Mouse (Mus musculus) MEL (cell line): Measurements from ENCODE around the gene Prkcg. TPM values are rescaled to one million over a fixed set of nuclear protein-coding genes. Genes with fewer than 3 reads are reported as not detected.

Experiments used
- DNase-seq: peaks from one replicate; pipeline ENCODE4 v3.0.0; 2011; ENCODE audit warnings: low read depth, low spot score
- H3K27ac ChIP-seq: 2 replicates; pipeline ENCODE4 v1.5.1; 2012; ENCODE audit warnings: low read depth, mild to moderate bottlenecking, control low read depth, low read length, moderate library complexity; ENCODE audit not compliant: control insufficient read depth
- H3K27me3 ChIP-seq, 2 experiments: fragments of 150-350 bp in 1 of 2; sonication (generic) in 1 of 2; 2 replicates each; pipeline ENCODE4 v1.6.1; 2012; ENCODE audit warnings: low read length in 2 of 2, mild to moderate bottlenecking in 2 of 2, improper control_type of control experiment in 1 of 2, moderate library complexity in 1 of 2; ENCODE audit not compliant: insufficient read depth in 2 of 2, control insufficient read depth in 1 of 2
- H3K36me3 ChIP-seq, 2 experiments: 2 replicates each; pipeline ENCODE4 v1.6.1; 2012 to 2014; ENCODE audit warnings: low read length in 2 of 2, improper control_type of control experiment in 1 of 2, inconsistent platforms in 1 of 2, mild to moderate bottlenecking in 1 of 2; ENCODE audit not compliant: insufficient read depth in 2 of 2, control insufficient read depth in 1 of 2
- H3K4me1 ChIP-seq, 2 experiments: fragments of 150-350 bp in 1 of 2; sonication (generic) in 1 of 2; 2 replicates each; pipeline ENCODE4 v1.6.1; 2012; ENCODE audit warnings: low read length in 2 of 2, improper control_type of control experiment in 1 of 2, mild to moderate bottlenecking in 1 of 2; ENCODE audit not compliant: insufficient read depth in 2 of 2, control insufficient read depth in 1 of 2
- H3K4me3 ChIP-seq, 2 experiments: fragments of 150-350 bp in 1 of 2; sonication (generic) in 1 of 2; 2 replicates each; pipeline ENCODE4 v1.5.1; 2012; ENCODE audit warnings: low read depth in 2 of 2, low read length in 2 of 2, mild to moderate bottlenecking in 2 of 2, moderate library complexity in 2 of 2, control low read depth in 1 of 2, improper control_type of control experiment in 1 of 2; ENCODE audit not compliant: control insufficient read depth in 1 of 2, insufficient read depth in 1 of 2
- H3K79me2 ChIP-seq: 2 replicates; pipeline ENCODE4 v1.6.1; 2012; ENCODE audit warnings: mild to moderate bottlenecking, low read length, moderate library complexity; ENCODE audit not compliant: control insufficient read depth, poor library complexity, insufficient read depth
- H3K9ac ChIP-seq: 2 replicates; pipeline ENCODE4 v1.6.1; 2012; ENCODE audit warnings: low read depth, mild to moderate bottlenecking, control low read depth, low read length, moderate library complexity; ENCODE audit not compliant: control insufficient read depth, poor library complexity, severe bottlenecking
- H3K9me3 ChIP-seq: fragments of 150-350 bp; sonication (generic); replicated peaks from 2 replicates; pipeline ENCODE4 v1.6.1; 2012; ENCODE audit warnings: mild to moderate bottlenecking, low read length, improper control_type of control experiment, moderate library complexity; ENCODE audit not compliant: insufficient read depth
- BHLHE40 ChIP-seq: IDR thresholded peaks from 2 replicates; pipeline ENCODE4 v1.6.1; 2012; ENCODE audit warnings: low read depth, mild to moderate bottlenecking, inconsistent platforms, low read length, improper control_type of control experiment, borderline replicate concordance
- CHD1 ChIP-seq: IDR thresholded peaks from 2 replicates; pipeline ENCODE4 v1.6.1; 2012; ENCODE audit warnings: low read depth, mild to moderate bottlenecking, inconsistent platforms, low read length, improper control_type of control experiment
- CHD2 ChIP-seq: IDR thresholded peaks from 2 replicates; pipeline ENCODE4 v1.6.1; 2011; ENCODE audit warnings: low read length, improper control_type of control experiment
- CTCF ChIP-seq, 3 experiments: IDR thresholded peaks in 2 of 3; conservative IDR thresholded peaks in 1 of 3; 2 replicates each; pipeline ENCODE4 v1.5.1; 2011 to 2012; ENCODE audit warnings: low read length in 3 of 3, low read depth in 2 of 3, mild to moderate bottlenecking in 2 of 3, improper control_type of control experiment in 1 of 3, inconsistent platforms in 1 of 3, mixed read lengths in 1 of 3, moderate library complexity in 1 of 3; ENCODE audit not compliant: control insufficient read depth in 1 of 3, insufficient read depth in 1 of 3, poor library complexity in 1 of 3, severe bottlenecking in 1 of 3
- E2F4 ChIP-seq: IDR thresholded peaks from 2 replicates; pipeline ENCODE4 v1.6.1; 2011; ENCODE audit warnings: low read depth, low read length, improper control_type of control experiment, borderline replicate concordance
- ELF1 ChIP-seq: IDR thresholded peaks from 2 replicates; pipeline ENCODE4 v1.6.1; 2014; ENCODE audit warnings: low read depth, mild to moderate bottlenecking, inconsistent platforms, low read length, improper control_type of control experiment, moderate library complexity
- EP300 ChIP-seq, 2 experiments: IDR thresholded peaks; 2 replicates each; pipeline ENCODE4 v1.6.1; 2011; ENCODE audit warnings: improper control_type of control experiment in 2 of 2, low read length in 2 of 2, low read depth in 1 of 2, mild to moderate bottlenecking in 1 of 2
- ETS1 ChIP-seq: IDR thresholded peaks from 2 replicates; pipeline ENCODE4 v1.6.1; 2012; ENCODE audit warnings: low read depth, mild to moderate bottlenecking, inconsistent platforms, low read length, improper control_type of control experiment, moderate library complexity
- GABPA ChIP-seq: IDR thresholded peaks from 2 replicates; pipeline ENCODE4 v1.6.1; 2012; ENCODE audit warnings: low read depth, mild to moderate bottlenecking, inconsistent platforms, low read length, improper control_type of control experiment, moderate library complexity
- GATA1 ChIP-seq: IDR thresholded peaks from 2 replicates; pipeline ENCODE4 v1.6.1; 2011; ENCODE audit warnings: low read depth, low read length, improper control_type of control experiment
- JUND ChIP-seq: IDR thresholded peaks from 2 replicates; pipeline ENCODE4 v1.6.1; 2011; ENCODE audit warnings: low read depth, mild to moderate bottlenecking, improper control_type of control experiment, low read length
- KAT2A ChIP-seq: conservative IDR thresholded peaks from 2 replicates; pipeline ENCODE4 v1.6.1; 2012; ENCODE audit warnings: low read depth, low read length, improper control_type of control experiment, inconsistent platforms
- MEF2A ChIP-seq: IDR thresholded peaks from 2 replicates; pipeline ENCODE4 v1.6.1; 2014; ENCODE audit warnings: low read depth, mild to moderate bottlenecking, inconsistent platforms, low read length, improper control_type of control experiment; ENCODE audit not compliant: poor library complexity, insufficient replicate concordance, severe bottlenecking; ENCODE audit errors: extremely low read depth
- MYB ChIP-seq: IDR thresholded peaks from 2 replicates; pipeline ENCODE4 v1.6.1; 2011; ENCODE audit warnings: mild to moderate bottlenecking, low read depth, low read length, improper control_type of control experiment
- NELFE ChIP-seq: IDR thresholded peaks from 2 replicates; pipeline ENCODE4 v1.6.1; 2011; ENCODE audit warnings: low read depth, low read length, improper control_type of control experiment
- POLR2A ChIP-seq, 2 experiments: IDR thresholded peaks; 2 replicates each; pipeline ENCODE4 v1.6.1; 2011 to 2012; ENCODE audit warnings: low read length in 2 of 2, mild to moderate bottlenecking in 2 of 2, control low read depth in 1 of 2, improper control_type of control experiment in 1 of 2, low read depth in 1 of 2, moderate library complexity in 1 of 2; ENCODE audit not compliant: control insufficient read depth in 1 of 2, insufficient read depth in 1 of 2, poor library complexity in 1 of 2
- POLR2AphosphoS2 ChIP-seq: IDR thresholded peaks from 2 replicates; pipeline ENCODE4 v1.6.1; 2011; ENCODE audit warnings: low read length, improper control_type of control experiment
- POLR2AphosphoS5 ChIP-seq: IDR thresholded peaks from 2 replicates; pipeline ENCODE4 v1.6.1; 2012; ENCODE audit warnings: low read depth, borderline replicate concordance, mild to moderate bottlenecking, inconsistent platforms, low read length, moderate library complexity, mixed read lengths
- RCOR1 ChIP-seq: IDR thresholded peaks from 2 replicates; pipeline ENCODE4 v1.6.1; 2012; ENCODE audit warnings: low read depth, mild to moderate bottlenecking, inconsistent platforms, low read length, improper control_type of control experiment
- SIN3A ChIP-seq: IDR thresholded peaks from 2 replicates; pipeline ENCODE4 v1.6.1; 2012; ENCODE audit warnings: low read length, improper control_type of control experiment, inconsistent platforms
- TBP ChIP-seq: IDR thresholded peaks from 2 replicates; pipeline ENCODE4 v1.8.0; 2011; ENCODE audit warnings: low read depth, low read length, improper control_type of control experiment
- USF1 ChIP-seq: IDR thresholded peaks from 2 replicates; pipeline ENCODE4 v1.6.1; 2014; ENCODE audit warnings: low read depth, mild to moderate bottlenecking, inconsistent platforms, low read length, improper control_type of control experiment, moderate library complexity
- USF2 ChIP-seq, 2 experiments: IDR thresholded peaks; 2 replicates each; pipeline ENCODE4 v1.6.1; 2011 to 2012; ENCODE audit warnings: improper control_type of control experiment in 2 of 2, low read length in 2 of 2, borderline replicate concordance in 1 of 2, inconsistent platforms in 1 of 2, low read depth in 1 of 2, mild to moderate bottlenecking in 1 of 2; ENCODE audit not compliant: insufficient read depth in 1 of 2
- ZC3H11A ChIP-seq: IDR thresholded peaks from 2 replicates; pipeline ENCODE4 v1.6.1; 2012; ENCODE audit warnings: low read depth, mild to moderate bottlenecking, inconsistent platforms, low read length, improper control_type of control experiment
- ZKSCAN1 ChIP-seq: IDR thresholded peaks from 2 replicates; pipeline ENCODE4 v1.6.1; 2012; ENCODE audit warnings: low read depth, mild to moderate bottlenecking, inconsistent platforms, low read length, improper control_type of control experiment, moderate library complexity
- ZNF384 ChIP-seq: IDR thresholded peaks from 2 replicates; pipeline ENCODE4 v1.6.1; 2012; ENCODE audit warnings: low read depth, mild to moderate bottlenecking, inconsistent platforms, low read length, improper control_type of control experiment
- polyA plus RNA-seq, 2 experiments: library from polyadenylated mRNA; stranded (reverse) in 1 of 2; unstranded in 1 of 2; fragments of >175 nt in 1 of 2; fragments of >200 nt in 1 of 2; gene quantifications; 2 replicates each; pipeline versions ENCODE4 v1.2.1 to v1.2.4; 2012; ENCODE audit warnings: low replicate concordance in 2 of 2, low read depth in 1 of 2; ENCODE audit not compliant: insufficient read length in 2 of 2, insufficient read depth in 1 of 2, missing spikeins in 1 of 2
- total RNA-seq: library from RNA; depleted of rRNA; stranded (reverse); fragments of 300-350 nt; gene quantifications from 2 replicates; pipeline ENCODE4 v1.2.3, GENCODE M21; 2012

Gene Prkcg
- total and polyA plus RNA-seq, 3 experiments, result 0.10 TPM; not detected in 2

DNA sequence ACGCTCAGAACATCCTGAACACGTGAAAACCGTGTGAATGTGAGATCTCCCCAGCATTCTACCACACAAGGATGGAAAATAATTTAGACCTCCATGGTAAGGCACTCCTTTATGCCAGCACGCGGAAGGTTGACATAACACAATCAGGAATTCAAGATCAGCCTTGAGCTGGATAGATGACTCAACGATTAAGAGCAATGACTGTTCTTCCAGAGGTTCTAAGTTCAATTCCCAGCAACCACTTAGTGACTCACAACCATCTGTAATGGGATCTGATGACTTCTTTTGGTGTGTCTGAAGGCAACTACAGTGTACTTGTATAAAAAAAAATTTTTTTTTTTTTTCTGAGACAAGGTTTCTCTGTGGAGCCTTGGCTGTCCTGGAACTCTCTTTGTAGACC is 23.7 kb upstream of the Prkcg start:
- Histone ChIP-seq H3K9me3 (no peaks in the 10 kb centered on the region), H3K27me3 (no peaks in the 10 kb centered on the region; a peak in 2 of 4 replicates), H3K4me3 (no peak overlapping the region), H3K27ac (no peak overlapping the region), H3K79me2 (no peaks in the 10 kb centered on the region), H3K4me1 (peaks cover 0 to 2% of the 10 kb centered on the region in 2 experiments; a peak in 1 of 4 replicates), H3K9ac (no peak overlapping the region), H3K36me3 (no peaks in the 10 kb centered on the region)
- no peak for TF ChIP-seq RCOR1
- DNase-seq, result no peak

GRCm38 (mm10) chr7:3267261-3267660 is 21.7 kb upstream of the Prkcg start:
- DNase-seq, result no peak
- H3K4me1 ChIP-seq, result peaks cover 0 to 2% of the 10 kb centered on the region in 2 experiments; a peak in 1 of 4 replicates
- TF ChIP-seq GATA1, result no peak
- no peak for TF ChIP-seq BHLHE40
- TF ChIP-seq CHD2, result no peak
- TF ChIP-seq ZNF384, result no peak
- TF ChIP-seq TBP, result no peak
- no peak for TF ChIP-seq KAT2A
- no peak for TF ChIP-seq ZC3H11A
- TF ChIP-seq GABPA, result no peak
- no peak for TF ChIP-seq POLR2A (IDR thresholded peaks at IDR 0.05; ENCODE audit: control insufficient read depth in 1 of 2, insufficient read depth in 1 of 2, low read depth in 1 of 2, low read length in 2 of 2, poor library complexity in 1 of 2)
- TF ChIP-seq ZKSCAN1, result no peak
- no peak for TF ChIP-seq NELFE
- no peak for TF ChIP-seq JUND
- TF ChIP-seq CHD1, result no peak
- no peak for TF ChIP-seq ETS1
- TF ChIP-seq RCOR1, result no peak
- TF ChIP-seq, all 39 proteins: peak for 0
- H3K27ac ChIP-seq, result no peak overlapping the region
- no peak overlapping the region for H3K9ac ChIP-seq
- no peak overlapping the region for H3K4me3 ChIP-seq
- H3K27me3 ChIP-seq, result no peaks in the 10 kb centered on the region; a peak in 1 of 4 replicates
- no peaks in the 10 kb centered on the region for H3K9me3 ChIP-seq
- no peaks in the 10 kb centered on the region for H3K79me2 ChIP-seq
- no peaks in the 10 kb centered on the region for H3K36me3 ChIP-seq

DNA sequence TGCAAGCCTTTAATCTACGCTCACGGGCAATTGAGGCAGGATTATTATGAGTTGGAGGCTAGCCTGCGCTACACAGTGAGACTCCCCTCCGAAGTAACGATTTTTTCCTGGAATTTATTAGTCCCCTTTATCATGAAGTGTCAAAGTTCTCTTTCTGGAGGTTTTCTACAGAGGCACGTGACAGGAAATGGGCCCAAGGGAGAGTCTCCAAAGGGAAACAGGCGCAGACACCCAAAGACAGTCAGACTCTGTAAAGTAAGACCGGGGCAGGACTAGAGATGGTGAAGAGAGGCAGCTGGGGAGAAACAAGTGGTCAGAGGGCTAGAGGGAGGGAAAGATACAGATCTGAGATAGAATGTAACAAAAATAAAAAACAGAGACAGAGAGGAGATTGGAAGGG is 21.1 kb upstream of the Prkcg start:
- no peak overlapping the region for H3K9ac ChIP-seq
- H3K79me2 ChIP-seq, result no peaks in the 10 kb centered on the region
- H3K4me3 ChIP-seq, result no peak overlapping the region
- peaks cover 0 to 2% of the 10 kb centered on the region in 2 experiments; a peak in 1 of 4 replicates for H3K4me1 ChIP-seq
- no peaks in the 10 kb centered on the region for H3K9me3 ChIP-seq
- DNase-seq, result no peak
- no peak for TF ChIP-seq MYB
- no peak for TF ChIP-seq ELF1
- TF ChIP-seq JUND, result no peak
- no peak for TF ChIP-seq MEF2A
- TF ChIP-seq EP300 (IDR thresholded peaks at IDR 0.05; ENCODE audit: low read depth in 1 of 2, low read length in 2 of 2), result no peak
- TF ChIP-seq CTCF (IDR thresholded peaks at IDR 0.05 in 2 of 3, conservative IDR thresholded peaks at IDR 0.05 in 1 of 3; ENCODE audit: control insufficient read depth in 1 of 3, insufficient read depth in 1 of 3, low read depth in 2 of 3, low read length in 3 of 3, poor library complexity in 1 of 3, severe bottlenecking in 1 of 3), result no peak
- TF ChIP-seq POLR2AphosphoS5, result no peak
- no peak for TF ChIP-seq USF2 (IDR thresholded peaks at IDR 0.05; ENCODE audit: borderline replicate concordance in 1 of 2, insufficient read depth in 1 of 2, low read depth in 1 of 2, low read length in 2 of 2)
- no peak for TF ChIP-seq KAT2A
- no peak for TF ChIP-seq USF1
- no peak for TF ChIP-seq E2F4
- no peak for TF ChIP-seq POLR2AphosphoS2
- TF ChIP-seq SIN3A, result no peak
- no peak for TF ChIP-seq ZKSCAN1
- no peak for TF ChIP-seq CHD2
- TF ChIP-seq, all 39 proteins: peak for 0
- Histone ChIP-seq H3K27ac (no peak overlapping the region), H3K36me3 (no peaks in the 10 kb centered on the region), H3K27me3 (no peaks in the 10 kb centered on the region; a peak in 1 of 4 replicates)
